Mouse (Mus musculus) urinary bladder, postnatal 14 days (tissue): Measurements from ENCODE around the gene H2afx.
"Not testable (repeated sequence)": the region's sequence is repeated elsewhere in the genome, so short reads cannot be mapped to it uniquely, and the experiment has no call there.

Source experiments
- DNase-seq: peaks from one replicate; pipeline ENCODE4 v3.0.0; 2021; ENCODE audit warnings: low spot score

The H2afx gene

DNA sequence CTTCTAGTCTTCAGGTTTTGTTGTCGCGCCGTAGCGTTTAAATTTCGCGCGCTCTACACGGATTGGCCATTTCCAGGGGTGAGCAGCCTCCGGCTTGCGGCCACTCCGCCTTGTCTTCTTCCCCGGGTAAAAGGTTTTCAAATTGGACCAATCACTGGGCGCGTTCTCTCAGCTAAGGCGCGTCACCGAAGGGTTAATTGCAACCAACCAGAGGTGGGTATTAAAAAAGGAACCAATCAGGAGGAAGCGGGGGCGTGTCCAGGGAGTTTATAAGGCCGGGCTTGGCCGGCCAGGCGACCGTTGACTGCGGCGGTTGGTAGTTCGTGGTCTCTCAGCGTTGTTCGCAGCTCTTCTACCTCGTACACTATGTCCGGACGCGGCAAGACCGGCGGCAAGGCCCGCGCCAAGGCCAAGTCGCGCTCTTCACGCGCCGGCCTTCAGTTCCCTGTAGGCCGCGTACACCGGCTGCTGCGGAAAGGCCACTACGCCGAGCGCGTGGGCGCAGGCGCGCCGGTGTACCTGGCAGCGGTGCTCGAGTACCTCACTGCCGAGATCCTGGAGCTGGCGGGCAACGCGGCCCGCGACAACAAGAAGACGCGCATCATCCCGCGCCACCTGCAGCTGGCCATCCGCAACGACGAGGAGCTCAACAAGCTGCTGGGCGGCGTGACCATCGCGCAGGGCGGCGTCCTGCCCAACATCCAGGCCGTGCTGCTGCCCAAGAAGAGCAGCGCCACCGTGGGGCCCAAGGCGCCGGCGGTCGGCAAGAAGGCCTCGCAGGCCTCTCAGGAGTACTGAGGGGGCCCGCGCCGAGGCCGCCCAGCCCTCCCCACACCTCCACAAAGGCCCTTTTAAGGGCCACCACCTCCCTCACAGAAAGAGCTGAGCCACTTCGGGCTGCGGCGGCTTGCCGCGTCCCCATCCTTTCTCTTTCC is at the start of gene H2afx:
Gene H2afx (plus strand): TSS at position 299 of the 935 bp plus-strand sequence.
- DNase-seq = peak; percentile 99

DNA sequence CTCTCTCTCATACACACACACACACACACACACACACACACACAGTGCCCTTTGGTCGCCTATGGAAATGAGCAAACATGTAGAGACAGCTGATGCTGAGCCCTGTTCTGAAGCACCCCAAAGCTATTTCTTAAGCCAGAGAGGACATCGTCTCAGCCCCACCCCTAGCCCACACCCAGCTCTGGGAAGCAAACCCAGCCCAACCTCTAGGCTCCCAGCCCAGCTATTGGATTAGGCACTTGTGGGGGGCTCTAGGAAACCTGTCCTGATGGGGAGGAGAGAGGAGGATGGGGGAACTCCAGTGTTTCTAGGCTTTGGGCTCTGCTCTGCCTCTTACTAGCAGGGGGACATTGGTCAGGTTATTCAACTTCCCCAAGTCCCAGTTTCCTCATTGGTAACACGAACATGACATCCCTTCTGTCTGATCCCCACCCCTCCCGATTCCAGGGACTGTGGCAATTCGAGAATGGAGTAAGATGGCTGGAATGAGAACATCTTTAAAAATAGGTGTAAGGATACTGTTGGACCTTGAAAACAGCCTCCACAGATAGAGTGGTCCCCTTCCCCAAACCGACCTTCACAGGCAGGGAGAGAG is 48.1 kb upstream of the H2afx start:
- no peak for DNase-seq

DNA sequence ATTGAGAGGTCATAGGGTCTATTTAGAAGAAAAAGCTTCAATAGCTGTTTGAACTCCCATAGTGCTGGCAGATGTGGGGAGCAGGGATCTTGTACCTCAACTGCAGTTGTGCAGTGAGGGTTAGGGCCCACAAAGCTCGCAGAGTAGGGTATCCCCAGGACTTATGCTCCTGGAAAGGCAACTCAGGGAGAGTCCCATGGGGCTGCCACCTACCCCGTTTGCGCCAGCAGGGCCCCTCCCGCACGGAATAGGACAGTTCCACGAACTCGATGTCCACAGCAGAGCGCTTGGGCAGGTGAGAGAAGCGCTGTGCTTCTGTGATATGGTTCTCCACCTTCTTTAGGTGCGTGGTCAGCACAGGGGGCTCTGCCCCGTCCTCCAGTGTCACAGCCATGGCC is 47.5 kb upstream of the H2afx start:
- DNase-seq = no peak

DNA sequence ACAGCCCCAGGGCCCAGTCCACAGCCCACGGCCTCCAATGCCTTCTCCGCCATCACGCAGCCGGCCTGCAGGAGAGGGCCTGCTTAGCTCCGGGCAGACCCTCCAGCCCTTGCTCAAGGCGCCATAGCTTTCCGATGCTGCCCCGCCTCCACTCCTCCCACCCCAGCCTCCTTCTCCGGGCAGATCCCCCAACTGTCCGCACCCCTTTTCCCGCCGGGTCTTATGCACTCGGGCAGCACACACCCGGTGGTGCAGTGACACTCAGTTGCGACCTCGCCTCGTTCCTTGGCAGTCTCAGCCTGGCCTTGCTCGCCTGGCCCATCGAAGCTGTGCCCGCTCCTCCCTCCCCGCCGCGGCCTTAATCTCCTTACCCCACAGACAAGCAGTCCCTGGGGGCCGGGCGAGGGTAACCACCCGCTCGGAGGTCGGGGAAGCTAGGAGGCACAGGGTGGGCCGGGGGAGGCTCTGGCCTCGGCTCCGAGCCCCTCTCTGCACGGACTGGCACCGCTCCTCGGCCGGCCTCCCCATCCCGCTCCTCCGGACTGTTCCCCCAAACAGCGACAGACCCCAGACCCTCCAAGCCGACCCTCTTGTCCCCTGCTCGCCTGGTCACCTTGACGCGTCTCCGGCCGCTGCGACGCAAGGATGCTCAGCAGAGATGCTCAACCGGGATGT is 47.0 kb upstream of the H2afx start:
- DNase-seq = no peak

DNA sequence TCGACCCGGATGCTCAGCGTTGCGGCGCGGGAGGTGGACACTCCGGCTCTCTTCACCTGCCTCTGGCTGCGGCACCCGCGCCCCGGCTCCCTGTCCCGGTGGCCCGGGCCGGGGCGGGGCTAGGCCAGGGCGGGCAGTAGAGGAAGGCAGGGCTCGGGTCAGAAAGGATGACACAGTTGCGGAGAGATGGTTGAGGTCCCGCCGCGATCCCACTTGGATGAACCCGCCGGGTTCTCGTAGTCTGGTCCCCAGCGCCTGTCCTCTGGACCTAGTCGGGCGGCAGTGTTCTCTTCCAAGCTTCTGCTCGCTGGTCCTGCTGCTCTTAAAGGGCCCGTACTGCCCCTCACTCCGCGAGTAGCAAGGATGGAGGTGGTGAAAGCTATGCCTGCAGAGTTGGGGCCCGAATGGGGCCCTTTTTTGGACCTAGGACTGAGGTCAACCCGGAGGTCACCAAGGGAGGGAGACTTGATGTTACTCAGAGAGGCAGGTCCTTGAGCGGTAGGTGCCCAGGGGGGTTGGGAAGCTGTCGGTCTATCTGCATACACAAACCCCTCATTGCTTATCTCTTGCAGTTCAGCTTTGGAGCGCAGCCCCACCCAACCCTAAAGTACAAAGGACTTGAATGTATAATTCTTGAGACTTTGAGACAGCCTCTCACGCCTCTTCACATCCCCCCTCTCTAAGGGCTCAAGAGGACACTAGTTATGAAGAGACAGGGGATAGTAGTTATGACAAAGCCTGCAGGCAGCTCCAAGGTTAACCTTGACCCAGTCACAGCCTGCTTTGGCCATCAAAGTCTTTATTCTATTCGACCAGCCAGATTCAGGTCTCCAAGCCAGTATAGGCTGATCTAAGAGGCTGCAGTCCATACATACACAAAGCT is 46.2 kb upstream of the H2afx start, which contains the start of gene Abcg4:
Gene Abcg4 (minus strand): TSS at position 540 of the 883 bp plus-strand sequence.
- DNase-seq = no peak

DNA sequence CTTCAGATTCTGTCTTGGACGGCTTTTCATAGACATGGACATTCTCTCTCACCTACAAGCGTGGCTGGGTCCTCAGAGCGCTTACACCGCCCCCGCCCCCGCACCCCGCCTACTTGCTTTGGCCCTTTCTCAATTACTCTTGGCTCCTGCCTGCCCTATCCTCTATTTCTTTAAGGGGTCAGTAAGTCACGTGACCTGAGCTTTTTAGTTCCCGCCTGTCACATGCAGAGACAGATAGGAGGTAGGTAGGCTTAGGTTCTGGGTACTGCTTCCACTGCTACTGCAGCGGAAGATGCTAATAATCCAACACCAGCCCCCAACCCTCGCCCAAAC is 45.6 kb upstream of the H2afx start:
- no peak for DNase-seq

DNA sequence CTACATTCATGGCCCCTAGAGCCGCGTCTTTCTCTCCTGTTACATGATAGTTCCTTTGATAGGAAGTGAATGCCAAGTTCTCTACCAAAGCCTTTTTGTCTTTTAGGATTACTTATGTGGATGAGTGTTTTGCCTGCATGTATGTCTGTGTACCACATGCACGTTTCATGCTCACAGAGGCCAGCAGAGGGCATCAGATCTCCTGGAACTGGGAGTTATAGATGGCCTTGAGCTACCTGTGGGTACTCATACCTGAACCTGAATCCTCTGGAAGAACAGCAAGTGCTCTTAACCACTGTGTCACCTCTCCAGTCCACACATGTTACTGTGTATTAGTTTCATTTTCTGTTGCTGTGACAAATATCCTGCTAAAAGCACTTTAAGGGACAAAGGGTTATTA is 42.0 kb upstream of the H2afx start:
- DNase-seq = peak; percentile 59

DNA sequence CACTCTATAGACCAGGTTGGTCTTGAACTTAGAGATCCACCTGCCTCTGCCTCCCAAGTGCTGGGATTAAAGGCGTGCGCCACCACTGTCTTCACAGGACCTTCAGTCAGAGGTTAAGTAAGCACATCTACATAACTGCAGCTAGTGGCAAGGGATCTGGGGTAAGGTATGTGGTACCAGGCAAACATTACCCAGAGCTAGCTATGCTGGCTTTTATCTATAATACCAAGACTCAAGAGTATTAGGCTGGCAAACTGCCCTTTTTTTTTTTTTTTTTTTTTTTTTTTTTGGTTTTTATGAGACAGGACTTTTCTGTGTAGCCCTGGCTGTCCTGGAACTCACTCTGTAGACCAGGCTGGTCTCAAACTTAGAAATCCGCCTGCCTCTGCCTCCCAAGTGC is 34.5 kb upstream of the H2afx start:
- not testable (repeated sequence) for DNase-seq

DNA sequence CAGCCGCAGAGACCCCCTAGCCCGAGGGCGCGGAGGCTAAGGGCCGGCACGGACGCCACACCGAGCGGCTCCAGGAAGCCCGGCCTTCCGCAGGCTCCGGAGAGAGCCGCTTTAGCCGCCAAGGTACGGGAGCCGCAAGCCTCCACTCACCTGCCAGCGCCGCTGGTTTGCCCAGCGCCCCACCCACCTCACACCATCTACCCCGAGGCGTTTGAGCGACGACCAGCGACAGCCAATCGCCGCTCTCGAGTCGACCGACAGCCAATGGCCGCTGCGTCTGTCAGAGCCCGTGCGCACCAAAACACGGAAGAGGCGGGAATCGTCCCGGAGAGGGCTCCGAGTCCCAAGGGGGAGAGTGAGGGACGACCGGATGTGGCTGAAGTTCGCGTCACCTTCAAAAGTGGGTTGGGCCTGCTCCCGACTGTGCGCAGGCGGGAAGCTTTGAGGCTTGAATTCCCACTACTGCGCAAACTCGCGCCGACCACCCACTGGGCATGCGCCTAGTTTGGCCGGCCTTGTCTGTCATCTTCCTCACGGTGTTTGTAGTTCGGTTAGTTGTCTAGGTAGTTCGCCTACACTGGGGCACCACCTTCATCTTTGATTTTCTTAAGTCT is 28.9 kb upstream of the H2afx start, which contains the start of gene Hinfp:
Gene Hinfp (minus strand): TSS at position 206 of the 614 bp plus-strand sequence.
- peak; percentile 98 for DNase-seq

DNA sequence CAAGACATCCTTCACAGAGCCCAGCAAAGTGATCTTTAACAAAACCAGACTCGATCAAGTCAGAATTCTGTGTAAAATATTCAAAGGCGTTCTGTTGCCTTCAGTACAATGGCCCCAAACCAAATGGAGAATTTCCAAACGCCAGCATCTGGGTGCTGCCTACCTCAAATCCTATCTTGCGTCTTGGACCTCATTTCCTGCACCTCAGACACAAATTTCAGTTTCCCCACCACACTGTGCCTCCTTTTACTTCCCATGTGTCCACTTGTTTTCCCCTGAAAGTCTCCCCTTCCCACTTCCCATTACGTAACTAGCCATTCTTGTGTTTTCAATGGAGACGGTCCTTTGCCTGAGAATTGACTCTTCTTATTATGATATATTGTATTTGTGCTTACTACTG is 28.0 kb upstream of the H2afx start:
- DNase-seq = no peak

DNA sequence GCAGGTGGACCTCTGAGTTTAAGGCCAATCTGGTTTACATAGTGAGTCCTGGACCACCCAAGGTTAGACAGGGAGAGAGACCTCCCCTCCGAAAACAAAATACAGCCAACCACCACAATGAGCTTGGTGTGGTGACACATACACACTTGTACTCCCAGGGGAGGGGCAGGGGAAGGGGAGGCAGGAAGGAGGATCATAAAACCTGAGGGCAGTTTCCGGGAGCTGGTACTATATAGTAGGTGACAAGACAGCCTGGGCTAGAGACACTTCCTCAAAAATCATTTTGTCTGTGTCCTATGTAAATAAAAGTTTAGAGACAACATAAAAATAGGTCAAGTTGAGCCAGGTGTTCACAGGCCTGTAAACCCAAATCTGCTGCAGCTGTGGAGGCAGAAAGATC is 27.2 kb upstream of the H2afx start:
- no peak for DNase-seq

DNA sequence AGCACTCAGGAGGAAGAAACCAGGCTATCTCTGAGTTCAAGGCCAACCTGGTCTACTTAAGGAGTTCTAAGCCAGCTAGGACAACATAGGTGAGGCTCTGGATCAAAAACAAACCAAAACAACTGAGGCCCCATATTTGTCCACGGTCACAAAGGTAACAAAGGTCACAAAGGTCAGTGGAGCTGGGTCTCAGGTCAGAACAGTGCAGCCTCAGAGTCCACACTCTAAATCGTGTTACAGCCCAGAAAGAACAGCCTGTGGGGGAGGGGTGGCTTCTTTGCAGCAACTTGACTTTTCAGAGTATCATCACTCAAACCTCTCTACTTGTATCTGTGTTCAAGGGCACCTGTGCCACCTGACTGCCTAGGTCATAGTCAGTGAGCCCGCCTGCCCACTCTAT is 24.7 kb upstream of the H2afx start:
- no peak for DNase-seq

DNA sequence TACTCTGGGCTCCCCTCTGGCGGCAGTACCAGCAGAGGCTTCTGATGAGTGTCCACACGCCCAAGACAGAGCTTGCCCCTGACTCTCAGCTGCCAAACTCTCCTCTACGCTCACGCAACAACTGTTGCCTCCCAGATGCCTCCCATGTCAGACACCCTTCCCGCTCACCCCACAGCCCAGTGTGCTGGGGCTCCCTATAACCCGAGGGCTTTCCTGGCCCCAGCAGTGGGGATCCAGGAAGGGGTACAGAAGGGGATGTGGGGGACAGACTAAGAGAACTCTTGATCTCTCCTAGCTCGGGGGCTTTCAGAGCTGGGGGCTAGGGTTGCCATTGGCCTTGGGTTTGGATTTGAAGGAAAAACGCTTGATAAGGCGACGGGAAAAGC is 23.8 kb upstream of the H2afx start:
- no peak for DNase-seq

DNA sequence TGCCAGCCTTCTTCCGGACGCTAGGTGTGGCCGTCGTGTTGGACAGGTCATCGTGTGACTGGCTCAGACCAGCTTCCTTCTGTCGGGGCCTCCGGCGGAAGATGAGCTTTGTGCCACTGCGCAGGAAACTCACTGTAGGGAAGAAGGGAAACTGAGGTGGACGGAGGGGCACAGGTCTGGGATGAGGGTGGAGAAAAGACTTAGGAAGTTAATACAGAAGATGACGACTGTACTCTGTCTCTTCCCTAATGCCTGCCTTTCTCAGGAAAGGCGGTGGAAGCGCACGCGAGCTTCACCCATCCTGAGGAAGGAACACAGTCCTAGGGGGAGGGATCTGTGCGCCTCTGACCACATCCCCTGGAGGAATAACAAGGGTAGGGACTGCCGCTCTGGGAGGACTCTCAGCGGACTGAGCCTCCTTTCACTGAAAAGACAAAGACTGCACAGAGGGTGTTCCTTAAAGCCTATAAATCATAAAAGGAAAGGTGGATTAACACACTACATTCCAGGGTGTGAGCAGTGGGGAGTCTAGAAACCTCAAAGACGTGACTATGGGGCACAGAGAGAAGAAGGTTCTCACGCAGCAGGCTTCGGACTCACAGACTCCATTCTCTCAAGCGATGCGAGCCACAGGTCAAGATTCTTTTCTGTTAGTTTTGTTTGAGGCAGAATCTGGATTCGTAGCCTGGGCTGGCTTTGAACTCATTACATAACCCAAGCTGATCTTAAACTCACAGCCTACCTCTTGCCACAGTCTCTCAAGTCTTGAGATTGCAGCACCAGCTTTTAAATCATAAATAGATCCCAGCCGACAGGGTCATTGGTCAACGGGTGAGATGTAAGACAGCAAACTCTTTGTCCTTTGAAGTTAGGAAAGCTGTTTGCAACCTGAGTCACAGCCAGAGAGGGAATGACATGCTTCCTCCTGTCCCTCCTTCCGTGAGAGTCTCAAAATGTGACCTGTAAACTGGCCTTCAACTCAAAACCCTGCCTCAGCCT is 23.1 kb upstream of the H2afx start:
- no peak for DNase-seq

DNA sequence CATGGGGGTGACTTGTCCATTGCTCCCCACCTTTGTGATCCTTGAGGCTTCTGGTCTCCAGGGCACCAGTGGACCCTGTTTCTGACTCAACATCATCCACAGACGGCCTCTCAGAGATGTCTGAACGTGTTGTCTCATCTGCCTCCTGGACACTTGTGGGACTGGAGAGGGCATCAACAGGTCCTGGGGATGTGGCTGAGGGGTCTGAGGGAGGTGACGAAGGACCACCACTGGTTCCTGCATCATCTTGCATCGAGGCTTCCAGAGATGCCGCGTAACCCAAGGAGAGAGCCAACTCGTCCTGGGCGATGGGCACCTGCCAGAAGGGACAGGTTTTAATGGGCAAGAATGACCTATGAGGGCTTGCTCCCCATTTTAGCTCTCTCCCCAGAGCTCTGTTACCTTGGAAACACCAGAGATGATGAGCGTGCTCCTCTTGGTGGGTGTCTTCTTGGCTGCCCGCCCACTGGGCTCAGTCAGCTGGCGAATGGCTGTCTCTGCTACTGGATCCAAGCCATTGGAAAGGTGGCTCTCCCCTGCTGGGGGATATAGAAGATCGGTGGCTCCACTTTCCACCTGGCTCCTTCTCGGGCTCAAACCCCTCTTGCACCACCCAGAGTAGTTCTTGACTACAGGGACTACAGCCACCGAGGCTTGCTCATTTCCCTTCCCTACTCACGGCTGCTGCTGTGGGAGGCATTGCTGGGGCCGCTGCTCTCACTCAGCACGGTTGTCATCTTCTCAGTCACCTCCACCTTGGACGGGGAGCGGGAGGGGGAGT is 20.8 kb upstream of the H2afx start:
- DNase-seq = no peak

DNA sequence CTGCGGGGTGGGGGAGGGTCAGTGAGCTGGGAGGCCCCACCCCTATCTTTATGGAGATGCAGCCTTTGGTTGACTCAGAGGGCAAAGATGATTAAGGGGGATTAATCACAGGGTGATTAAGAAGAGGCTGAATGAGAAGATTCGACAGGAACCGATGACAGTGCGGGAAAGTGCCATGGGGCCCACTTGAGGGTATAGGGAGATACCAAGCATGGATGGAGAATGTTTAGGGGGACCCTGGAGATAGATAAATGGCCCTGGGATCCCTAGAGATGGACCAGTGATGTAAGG is 20.3 kb upstream of the H2afx start:
- no peak for DNase-seq

DNA sequence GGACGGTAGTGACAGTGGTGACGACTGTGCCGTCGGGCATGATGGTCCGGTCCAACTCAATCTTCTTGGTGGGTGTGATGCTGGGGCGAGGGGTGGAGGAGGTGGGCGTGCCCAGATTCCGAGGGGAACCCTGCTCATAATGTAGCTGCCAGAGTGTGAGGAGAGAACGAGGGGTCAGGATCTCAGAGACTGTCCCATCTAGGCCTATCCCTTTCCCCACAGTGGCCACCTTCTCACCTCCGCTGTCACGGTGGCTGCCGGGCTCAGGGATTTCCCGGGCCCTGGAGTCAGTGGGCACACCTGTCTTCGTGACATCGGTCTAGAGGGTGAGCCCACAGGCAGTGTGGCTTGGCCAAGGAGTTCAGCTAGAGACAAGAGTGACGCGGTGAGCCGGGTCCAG is 19.6 kb upstream of the H2afx start:
- no peak for DNase-seq

DNA sequence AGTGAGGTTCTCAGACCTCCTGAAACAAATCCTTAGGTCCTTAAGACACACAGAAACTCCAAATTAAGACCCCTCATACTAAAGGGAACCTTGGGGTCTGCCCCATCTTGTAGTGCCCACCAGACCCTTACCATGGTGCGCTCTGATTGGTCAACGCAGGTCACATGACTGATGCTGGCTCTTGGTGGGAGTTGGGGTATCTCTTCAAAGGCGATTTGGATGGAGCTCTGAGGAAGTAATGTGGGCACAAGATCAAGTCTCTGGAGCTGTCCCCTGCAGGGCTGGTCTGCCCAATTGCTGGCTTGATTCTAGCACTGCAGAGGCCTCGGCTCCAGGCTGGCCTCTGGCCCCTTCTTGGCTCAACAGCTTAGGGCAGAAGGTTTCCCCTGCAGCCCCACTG is 17.0 kb upstream of the H2afx start:
- DNase-seq = no peak

DNA sequence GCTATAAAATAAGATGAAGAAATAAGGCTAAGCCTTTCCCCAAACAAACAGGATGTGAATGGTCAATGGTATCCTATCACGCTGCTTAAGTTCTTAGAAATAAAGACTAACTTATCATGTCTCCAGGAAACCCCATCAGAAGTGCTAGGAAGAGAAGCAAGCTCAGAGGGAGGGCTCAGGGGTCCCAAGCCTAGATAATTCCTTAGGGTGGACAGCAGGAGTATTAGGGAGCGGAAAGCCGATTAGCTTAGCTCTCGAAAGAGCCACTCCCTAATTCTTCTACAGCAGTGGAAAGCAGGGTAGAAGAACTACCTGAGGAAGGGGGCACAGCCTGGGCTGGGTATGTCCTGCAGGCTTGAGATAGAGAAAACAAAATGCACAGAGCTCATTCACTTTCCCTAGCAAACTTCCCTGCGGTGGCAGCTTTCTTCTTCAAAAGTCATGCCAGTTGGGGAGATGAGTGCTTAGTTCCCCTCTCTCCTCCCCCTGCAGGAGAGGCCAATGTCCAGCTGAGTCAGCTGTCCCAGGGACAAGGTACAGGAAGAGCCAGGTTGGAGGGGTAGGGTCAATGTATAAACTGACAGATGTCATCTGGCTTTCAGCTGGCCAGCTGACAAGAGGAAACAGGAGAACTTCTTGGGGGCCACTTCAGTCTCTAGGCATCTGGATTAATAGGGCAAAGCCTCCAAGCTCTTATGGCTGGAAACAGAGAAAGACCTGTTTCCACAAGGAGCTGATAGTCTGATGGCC is 16.2 kb upstream of the H2afx start:
- DNase-seq = no peak
